Mouse (Mus musculus): ENCODE results near the gene Thsd7a.

GRCm38 (mm10) chr6:12445486-12445885, 303.7 kb downstream of the Thsd7a start:
- TF ChIP-seq GATA1 (IDR thresholded peaks at IDR 0.05; ENCODE audit: borderline replicate concordance, low read length) (no peak), FLI1 (IDR thresholded peaks at IDR 0.05; ENCODE audit: low read length) (no peak)

All from megakaryocyte, embryonic 14.5 days (primary cell).